Mouse (Mus musculus) liver, embryonic 14.5 days (tissue): ENCODE data around the gene Lamc1.

Source experiments
- CTCF ChIP-seq: IDR thresholded peaks from 2 replicates; pipeline ENCODE4 v1.5.1; 2016; ENCODE audit warnings: antibody characterized with exemption, low read depth, control low read depth
- EP300 ChIP-seq: IDR thresholded peaks from 2 replicates; pipeline ENCODE4 v1.6.1; 2016; ENCODE audit warnings: antibody characterized with exemption, low read depth

DNA sequence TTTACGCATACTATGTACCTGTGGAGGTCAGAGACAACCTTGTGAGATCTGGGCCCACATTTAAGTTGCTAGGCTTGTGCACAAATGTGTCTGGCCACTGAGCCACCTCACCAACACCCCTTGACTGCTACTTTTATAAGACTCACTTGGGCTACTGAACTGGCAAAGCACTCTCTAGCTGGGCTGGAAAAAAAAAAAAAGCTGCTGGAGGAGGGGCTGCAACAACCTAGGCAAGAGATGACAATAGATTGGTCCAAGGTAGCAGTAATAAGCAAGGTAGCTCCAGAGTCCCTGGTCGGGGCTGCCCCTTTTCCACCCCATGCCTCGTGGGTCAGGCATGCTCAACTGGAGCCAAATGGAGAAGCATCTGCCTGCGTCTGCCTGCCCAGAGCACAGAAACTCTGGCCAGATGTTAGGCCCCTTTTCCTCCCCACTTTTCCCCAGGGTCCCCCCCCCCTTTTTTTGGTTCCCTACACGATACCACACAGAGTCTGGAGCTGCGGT, 63.7 kb downstream of the Lamc1 start:
- no peak for TF ChIP-seq CTCF
- TF ChIP-seq EP300, result no peak
